Comparison of ENCODE assay signal across 8 mouse cellular contexts in genomic region chr19:5085145-5085863, GRCm38 (mm10). TPM values are rescaled to one million over a fixed set of nuclear protein-coding genes. Genes with fewer than 3 reads are reported as not detected.
DNase-seq lines count a peak whose midpoint lies in the region; ATAC-seq and TF ChIP-seq lines count a peak whose summit lies in the region.

TSS of gene Tmem151a (minus strand) at chr19:5085531.

- H3K9me3 ChIP-seq in forebrain, embryonic 12.5 days: no peaks in the 10 kb centered on the region
- H3K9me3 ChIP-seq in kidney, embryonic 14.5 days (ENCODE audit: control insufficient read depth, low read length): no peaks in the 10 kb centered on the region
- H3K9me3 ChIP-seq in liver, embryonic 11.5 days (ENCODE audit: control insufficient read depth, low read length): no peaks in the 10 kb centered on the region

- peaks cover 63% of the 10 kb centered on the region for H3K27me3 ChIP-seq in forebrain, embryonic 12.5 days
- peaks cover 62% of the 10 kb centered on the region for H3K27me3 ChIP-seq in kidney, embryonic 14.5 days (ENCODE audit: control insufficient read depth, insufficient read depth, low read length)
- H3K27me3 ChIP-seq in liver, embryonic 11.5 days (replicated peaks; ENCODE audit: control insufficient read depth, insufficient read depth, low read length): peaks cover 62% of the 10 kb centered on the region

- peaks cover 7% of the 10 kb centered on the region; the same call in 1 of the 2 replicates for H3K36me3 ChIP-seq in forebrain, embryonic 12.5 days (replicated peaks)
- peaks cover 4% of the 10 kb centered on the region; the same call in 1 of the 2 replicates for H3K36me3 ChIP-seq in kidney, embryonic 14.5 days (ENCODE audit: control insufficient read depth, insufficient read depth, low read length)
- peaks cover under 1% of the 10 kb centered on the region; the same call in 1 of the 2 replicates for H3K36me3 ChIP-seq in liver, embryonic 11.5 days (ENCODE audit: control insufficient read depth, insufficient read depth, low read length)

- ATAC-seq in forebrain, embryonic 12.5 days (ENCODE audit: low FRiP score): no peak
- no peak for ATAC-seq in kidney, embryonic 14.5 days (ENCODE audit: low FRiP score, low TSS enrichment)
- no peak for ATAC-seq in liver, embryonic 11.5 days (replicated peaks; ENCODE audit: low FRiP score)

- DNase-seq in left cerebral cortex, adult 18-20 months (ENCODE audit: low spot score in 2 of 2): peak; percentile 63 to 73
- DNase-seq in left cerebral cortex, adult 11 months (ENCODE audit: low spot score): no peak
- DNase-seq in liver, embryonic 11.5 days (ENCODE audit: low spot score): peak; percentile 37
- DNase-seq in right cerebral cortex, postnatal 25 days: peak; percentile 69
- no peak for DNase-seq in gastrocnemius, adult 18-20 months (ENCODE audit: low spot score)

- TF ChIP-seq CTCF in bone marrow, adult 2 months (IDR thresholded peaks at IDR 0.05; ENCODE audit: control insufficient read depth, insufficient read depth, low read length): no peak

- TF ChIP-seq POLR2A in bone marrow, adult 2 months (IDR thresholded peaks at IDR 0.05; ENCODE audit: borderline replicate concordance, control insufficient read depth, low read depth, low read length): no peak

- peaks cover 4% of the 10 kb centered on the region for H3K4me1 ChIP-seq in bone marrow, adult 2 months (ENCODE audit: control insufficient read depth, insufficient read depth, low read length)
- peaks cover 28% of the 10 kb centered on the region for H3K4me1 ChIP-seq in forebrain, embryonic 12.5 days
- H3K4me1 ChIP-seq in kidney, embryonic 14.5 days (ENCODE audit: control insufficient read depth, insufficient read depth, low read length): peaks cover 13% of the 10 kb centered on the region; the same call in 1 of the 2 replicates
- peaks cover 14% of the 10 kb centered on the region for H3K4me1 ChIP-seq in liver, embryonic 11.5 days (replicated peaks; ENCODE audit: control insufficient read depth, insufficient read depth, low read length)

- WGBS in bone marrow, adult 2 months: under 1% methylated on average over 60 of the region's 69 CpGs
- under 1% methylated on average over 69 of the region's 69 CpGs for WGBS in forebrain, embryonic 12.5 days
- WGBS in kidney, embryonic 14.5 days: 1% methylated on average over 69 of the region's 69 CpGs
- WGBS in liver, embryonic 11.5 days: 1% methylated on average over 69 of the region's 69 CpGs

- H3K4me3 ChIP-seq in bone marrow, adult 2 months (replicated peaks; ENCODE audit: control insufficient read depth, low read depth, low read length): peak within 1 kb of the TSS; percentile 5
- peak within 1 kb of the TSS; percentile 48 for H3K4me3 ChIP-seq in forebrain, embryonic 12.5 days (replicated peaks)
- H3K4me3 ChIP-seq in kidney, embryonic 14.5 days (ENCODE audit: low read length): peak within 1 kb of the TSS; percentile 51
- peak within 1 kb of the TSS; percentile 54 for H3K4me3 ChIP-seq in liver, embryonic 11.5 days (ENCODE audit: low read depth, low read length)

- peak within 1 kb of the TSS; percentile 83 for H3K4me2 ChIP-seq in forebrain, embryonic 12.5 days
- H3K4me2 ChIP-seq in kidney, embryonic 14.5 days (replicated peaks; ENCODE audit: low read depth, low read length): peak within 1 kb of the TSS; percentile 67
- H3K4me2 ChIP-seq in liver, embryonic 11.5 days: peak within 1 kb of the TSS; percentile 71

- no peak within 1 kb of the TSS for H3K27ac ChIP-seq in bone marrow, adult 2 months (ENCODE audit: control insufficient read depth, insufficient read depth, low read depth, low read length, poor library complexity)
- no peak within 1 kb of the TSS for H3K27ac ChIP-seq in forebrain, embryonic 12.5 days
- no peak within 1 kb of the TSS for H3K27ac ChIP-seq in kidney, embryonic 14.5 days (ENCODE audit: low read depth, low read length)
- H3K27ac ChIP-seq in liver, embryonic 11.5 days (ENCODE audit: low read depth, low read length): no peak within 1 kb of the TSS

- peak within 1 kb of the TSS; percentile 57 for H3K9ac ChIP-seq in forebrain, embryonic 12.5 days
- peak within 1 kb of the TSS; percentile 47; the same call in 1 of the 2 replicates for H3K9ac ChIP-seq in kidney, embryonic 14.5 days (ENCODE audit: low read depth, low read length)
- H3K9ac ChIP-seq in liver, embryonic 11.5 days (ENCODE audit: low read depth, low read length): no peak within 1 kb of the TSS

RNA-seq across cellular contexts. Expression of gene Tmem151a, which starts in this region (rescaled TPM):
- 100 to 1,000 TPM; 146 to 149 TPM for total RNA-seq in left cerebral cortex, adult 18-20 months (2021)
- not detected in 2 replicates for polyA plus RNA-seq in bone marrow, adult 2 months (2011; ENCODE audit: insufficient read depth, insufficient read length, low replicate concordance, missing spikeins)
- polyA plus RNA-seq in forebrain, embryonic 12.5 days (2016; fragmentation: Nextera tagmentation; extraction: Ambion mirVana): 1.7 and 2.0 TPM in 2 replicates
- polyA plus RNA-seq in kidney, embryonic 14.5 days (2014; fragmentation: Nextera tagmentation; extraction: Ambion mirVana): 1.2 and 1.7 TPM in 2 replicates
- 2.6 TPM in 2 replicates for polyA plus RNA-seq in liver, embryonic 11.5 days (2014; fragmentation: Nextera tagmentation; extraction: Ambion mirVana)
- under 1 TPM in 1 of 2 experiments, not detected in 1; 0.18 TPM for total RNA-seq in gastrocnemius, adult 18-20 months (2021)

Comparison
In these comparisons a context has a peak if more than half of its experiments do, and no peak if none do; other contexts are left out.
1. RNA of gene Tmem151a (total RNA-seq): 146 to 149 TPM in left cerebral cortex, adult 18-20 months; 0.18 TPM in gastrocnemius, adult 18-20 months; every median in the first group is over 100 times any median in the second.
2. DNase-seq: peak in left cerebral cortex, adult 18-20 months (2 of 2), liver, embryonic 11.5 days (single experiment) and right cerebral cortex, postnatal 25 days (single experiment); none in left cerebral cortex, adult 11 months (single experiment) and gastrocnemius, adult 18-20 months (single experiment).
3. Peak in every context shown above with its lines, with median percentiles within 50 percentile points of each other: H3K4me3 ChIP-seq and H3K4me2 ChIP-seq.